Mouse (Mus musculus): ENCODE results near the gene Fermt2. TPM values are rescaled to one million over a fixed set of nuclear protein-coding genes. Genes with fewer than 3 reads are reported as not detected.

Fermt2 gene
- 44.9 TPM for polyA plus RNA-seq (2015; fragmentation: Illumina TruSeq; extraction: RNeasy Lipid Tissue Mini Kit (QIAGEN cat#74804); ENCODE audit: insufficient read depth, low replicate concordance)

DNA sequence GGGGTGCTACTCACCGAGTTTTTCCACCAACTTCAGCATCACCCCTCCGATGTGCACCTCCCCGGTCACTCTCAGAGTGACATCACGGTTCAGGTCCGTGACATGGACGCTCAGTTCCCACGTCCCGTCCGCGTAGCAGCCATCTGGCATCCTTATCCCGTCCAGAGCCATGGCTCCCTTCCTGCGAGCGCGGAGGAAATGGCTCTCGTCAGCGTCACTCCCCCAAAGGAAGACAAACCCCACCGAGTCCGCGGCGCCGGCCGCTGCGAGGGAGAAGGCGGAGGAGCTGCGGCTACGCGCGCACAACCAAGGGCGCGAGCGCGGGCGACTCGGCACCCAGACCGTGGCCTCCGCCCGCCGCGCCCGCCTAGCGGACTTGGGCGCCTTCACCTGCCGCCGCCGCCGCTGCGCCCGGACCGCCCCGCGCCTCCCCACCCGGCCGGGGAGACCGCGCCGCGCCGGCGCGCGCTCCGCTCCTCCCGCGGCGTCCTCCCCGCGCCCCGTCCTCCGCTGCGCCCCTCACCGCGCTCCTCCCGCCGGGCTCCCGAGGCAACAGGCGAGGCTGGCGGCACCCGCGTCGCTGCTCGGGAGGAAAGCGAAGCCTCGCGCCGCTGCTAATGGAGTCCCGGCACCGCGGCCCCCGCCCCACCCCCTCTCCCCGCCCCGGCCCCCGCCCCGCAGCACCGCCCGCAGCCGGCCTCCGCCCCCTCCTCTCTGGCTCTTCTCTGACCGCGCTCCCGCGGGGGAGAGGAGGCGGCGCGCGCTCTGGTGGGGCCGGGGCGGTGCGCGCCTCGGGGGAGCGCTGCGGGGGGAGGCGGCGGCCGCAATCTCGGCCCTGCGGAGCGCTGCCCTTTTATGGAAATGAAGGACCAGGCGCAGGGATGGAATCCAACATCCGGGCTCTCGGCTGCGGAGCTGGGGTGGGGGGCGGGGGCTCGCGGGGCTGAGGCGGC lies at the start of gene Fermt2:
Gene Fermt2, minus strand, starts transcription at position 708 of the 953 bp plus-strand sequence.

Other genes with a start within 250 kb of the Fermt2 start
- 33.4 TPM for gene Ero1l, start 211.3 kb downstream of the Fermt2 start, polyA plus RNA-seq (2015; fragmentation: Illumina TruSeq; extraction: RNeasy Lipid Tissue Mini Kit (QIAGEN cat#74804); ENCODE audit: insufficient read depth, low replicate concordance)
- gene Psmc6, start 200.3 kb downstream of the Fermt2 start, polyA plus RNA-seq (2015; fragmentation: Illumina TruSeq; extraction: RNeasy Lipid Tissue Mini Kit (QIAGEN cat#74804); ENCODE audit: insufficient read depth, low replicate concordance) = 154 TPM
- 47.3 TPM for gene Styx, start 179.0 kb downstream of the Fermt2 start, polyA plus RNA-seq (2015; fragmentation: Illumina TruSeq; extraction: RNeasy Lipid Tissue Mini Kit (QIAGEN cat#74804); ENCODE audit: insufficient read depth, low replicate concordance)
- gene Gnpnat1, start 125.2 kb downstream of the Fermt2 start, polyA plus RNA-seq (2015; fragmentation: Illumina TruSeq; extraction: RNeasy Lipid Tissue Mini Kit (QIAGEN cat#74804); ENCODE audit: insufficient read depth, low replicate concordance) = 33.2 TPM
- gene Ddhd1, start 128.0 kb upstream of the Fermt2 start, polyA plus RNA-seq (2015; fragmentation: Illumina TruSeq; extraction: RNeasy Lipid Tissue Mini Kit (QIAGEN cat#74804); ENCODE audit: insufficient read depth, low replicate concordance) = 76.2 TPM